Mouse (Mus musculus): ENCODE measurements at regions not wholly inside any gene's neighbourhood (a gene's known extent, or its start where the extent isn't known, plus 50 kb on each side); places are given as distances from the start of the nearest gene placed in this dataset.

- Histone ChIP-seq H3K9me3 (replicated peaks) (no peaks in the 10 kb centered on the region), H3K36me3 (no peaks in the 10 kb centered on the region), H3K27me3 (no peaks in the 10 kb centered on the region), H3K27ac (peak overlapping the region; percentile 9; the same call in 1 of the 2 replicates), H3K4me3 (replicated peaks) (no peak overlapping the region), H3K9ac (no peak overlapping the region), H3K4me2 (no peak overlapping the region), H3K4me1 (no peaks in the 10 kb centered on the region)
- 57% methylated on average over 7 of the region's 7 CpGs for WGBS
- 0 out of 2 replicates have a peak, but pooled peaks have one; percentile 29 for ATAC-seq (replicated peaks; ENCODE audit: low FRiP score)
Observed at GRCm38 (mm10) chr10:31260914-31261313, 52.3 kb upstream of the Hddc2 start.

Measured in kidney, embryonic 15.5 days (tissue).